Mouse (Mus musculus): ENCODE measurements around the gene Ecm1.
A peak's percentile ranks its signal among the peaks of the same experiment; 100 is the strongest.

The Ecm1 gene

GRCm38 (mm10) chr3:95739353-95740104, at the start of gene Ecm1:
TSS of gene Ecm1 (minus strand) at chr3:95739569.
- DNase-seq, result peak; percentile 34 to 42

- no peak for DNase-seq
Observed at GRCm38 (mm10) chr3:95785501-95785900, 46.1 kb upstream of the Ecm1 start.

GRCm38 (mm10) chr3:95771985-95772384, 32.6 kb upstream of the Ecm1 start:
- DNase-seq, result peak; percentile 30 to 33

GRCm38 (mm10) chr3:95765534-95765933, 26.2 kb upstream of the Ecm1 start:
- DNase-seq, result no peak

- no peak for DNase-seq
Observed at GRCm38 (mm10) chr3:95763811-95764210, 24.4 kb upstream of the Ecm1 start.

GRCm38 (mm10) chr3:95762961-95763360, 23.6 kb upstream of the Ecm1 start:
- DNase-seq, result no peak

GRCm38 (mm10) chr3:95761771-95762170, 22.4 kb upstream of the Ecm1 start:
- DNase-seq, result no peak

- no peak for DNase-seq
Observed at GRCm38 (mm10) chr3:95760656-95761055, 21.3 kb upstream of the Ecm1 start.

GRCm38 (mm10) chr3:95760106-95760505, 20.7 kb upstream of the Ecm1 start, which contains the start of gene Tars2:
TSS of gene Tars2 (minus strand) at chr3:95760206.
- DNase-seq, result no peak

GRCm38 (mm10) chr3:95758467-95759218, 19.3 kb upstream of the Ecm1 start:
- DNase-seq, result no peak

GRCm38 (mm10) chr3:95756808-95757207, 17.4 kb upstream of the Ecm1 start:
- DNase-seq, result no peak

- peak; percentile 88 to 91 for DNase-seq
Observed at GRCm38 (mm10) chr3:95754345-95755206, 15.2 kb upstream of the Ecm1 start.

- DNase-seq, result no peak
Observed at GRCm38 (mm10) chr3:95752935-95753334, 13.6 kb upstream of the Ecm1 start.

GRCm38 (mm10) chr3:95740406-95740805, 1.0 kb upstream of the Ecm1 start:
- DNase-seq, result peak; percentile 18 to 44

- DNase-seq, result no peak
Observed at GRCm38 (mm10) chr3:95735071-95735670, 4.2 kb downstream of the Ecm1 start.

GRCm38 (mm10) chr3:95734092-95734702, 5.2 kb downstream of the Ecm1 start:
- no peak for DNase-seq

GRCm38 (mm10) chr3:95732744-95733521, 6.4 kb downstream of the Ecm1 start:
- DNase-seq, result no peak

- DNase-seq, result no peak
Observed at GRCm38 (mm10) chr3:95732297-95732696, 7.1 kb downstream of the Ecm1 start.

- no peak for DNase-seq
Observed at GRCm38 (mm10) chr3:95731802-95732201, 7.6 kb downstream of the Ecm1 start.

GRCm38 (mm10) chr3:95730431-95730830, 8.9 kb downstream of the Ecm1 start:
- no peak for DNase-seq

GRCm38 (mm10) chr3:95728906-95729305, 10.5 kb downstream of the Ecm1 start:
- no peak for DNase-seq

Measured in thymus, postnatal 36 days (tissue).